Mouse (Mus musculus) brain, embryonic 14.5 days (tissue): ENCODE data around the gene Csf3. TPM values are rescaled to one million over a fixed set of nuclear protein-coding genes. Genes with fewer than 3 reads are reported as not detected.
A peak's percentile ranks its signal among the peaks of the same experiment; 100 is the strongest.

ENCODE experiments used
- DNase-seq: peaks from one replicate; pipeline ENCODE4 v3.0.0-alpha.2; 2011; ENCODE audit warnings: low read depth
- CTCF ChIP-seq: fragments of 200-500 bp; IDR thresholded peaks from 2 replicates; pipeline ENCODE4 v1.5.1; 2012; ENCODE audit warnings: inconsistent platforms, mild to moderate bottlenecking, moderate library complexity, borderline replicate concordance; ENCODE audit not compliant: insufficient read depth, insufficient read length; ENCODE audit errors: extremely low read depth
- POLR2A ChIP-seq: fragments of 200-500 bp; IDR thresholded peaks from 2 replicates; pipeline ENCODE4 v1.6.1; 2012; ENCODE audit warnings: mild to moderate bottlenecking, inconsistent platforms, borderline replicate concordance; ENCODE audit not compliant: poor library complexity, insufficient read depth, insufficient read length, severe bottlenecking; ENCODE audit errors: extremely low read depth
- polyA plus RNA-seq: library from polyadenylated mRNA; depleted of rRNA; stranded (reverse); fragments of >200 nt; gene quantifications from 2 replicates; pipeline ENCODE4 v1.2.3, GENCODE M21; 2012

Gene Csf3
- polyA plus RNA-seq, 1 experiment, result not detected

DNA sequence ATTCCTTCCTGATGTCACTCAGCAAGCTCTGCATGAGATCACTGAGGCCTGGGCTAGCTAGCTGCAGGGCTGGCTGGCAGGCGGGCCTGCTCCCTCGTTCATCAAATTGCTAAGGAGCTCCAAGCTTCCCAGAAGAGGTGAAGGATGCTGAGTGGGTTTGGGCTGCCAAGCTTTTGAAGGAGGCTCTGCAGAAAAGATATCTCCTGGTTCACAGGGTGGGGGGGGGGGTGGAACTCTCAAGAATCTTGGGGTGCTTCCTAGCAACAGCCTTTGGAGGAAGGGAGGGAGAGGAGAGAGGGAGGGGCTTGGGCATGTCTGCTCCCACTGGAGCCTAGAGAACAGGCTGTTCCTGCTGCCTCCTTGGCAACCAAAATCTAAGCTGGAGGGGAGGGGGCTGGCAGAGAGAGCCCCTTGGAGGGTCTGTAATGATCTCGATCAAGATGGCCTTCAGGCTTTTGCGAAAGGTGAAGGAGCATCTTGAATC lies 37.4 kb downstream of the Csf3 start:
- TF ChIP-seq POLR2A (no peak), CTCF (no peak)
- peak; percentile 89 for DNase-seq

DNA sequence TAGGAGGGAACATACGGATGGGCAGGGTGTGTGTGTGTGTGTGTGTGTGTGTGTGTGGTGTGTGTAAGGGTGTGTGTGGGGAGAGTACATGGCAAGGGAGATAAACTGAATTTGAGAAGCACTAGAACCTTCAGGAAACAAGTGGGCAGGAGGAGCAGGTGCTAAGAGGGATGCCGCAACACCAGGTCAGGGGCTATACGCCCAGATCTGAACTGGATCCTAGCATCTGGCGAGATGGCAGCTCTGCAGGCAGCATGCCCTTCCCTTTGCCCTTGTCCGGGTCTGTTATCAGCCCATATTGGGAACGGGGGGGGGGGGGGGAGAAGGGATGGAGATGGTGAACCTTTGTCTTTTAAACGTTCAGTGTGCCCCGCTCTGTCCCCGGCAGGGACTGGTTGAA lies 37.9 kb downstream of the Csf3 start:
- DNase-seq, result no peak
- TF ChIP-seq CTCF (no peak), POLR2A (no peak)

GRCm38 (mm10) chr11:98740026-98740392 lies 38.9 kb downstream of the Csf3 start:
- TF ChIP-seq CTCF (no peak), POLR2A (no peak)
- DNase-seq, result peak; percentile 86

DNA sequence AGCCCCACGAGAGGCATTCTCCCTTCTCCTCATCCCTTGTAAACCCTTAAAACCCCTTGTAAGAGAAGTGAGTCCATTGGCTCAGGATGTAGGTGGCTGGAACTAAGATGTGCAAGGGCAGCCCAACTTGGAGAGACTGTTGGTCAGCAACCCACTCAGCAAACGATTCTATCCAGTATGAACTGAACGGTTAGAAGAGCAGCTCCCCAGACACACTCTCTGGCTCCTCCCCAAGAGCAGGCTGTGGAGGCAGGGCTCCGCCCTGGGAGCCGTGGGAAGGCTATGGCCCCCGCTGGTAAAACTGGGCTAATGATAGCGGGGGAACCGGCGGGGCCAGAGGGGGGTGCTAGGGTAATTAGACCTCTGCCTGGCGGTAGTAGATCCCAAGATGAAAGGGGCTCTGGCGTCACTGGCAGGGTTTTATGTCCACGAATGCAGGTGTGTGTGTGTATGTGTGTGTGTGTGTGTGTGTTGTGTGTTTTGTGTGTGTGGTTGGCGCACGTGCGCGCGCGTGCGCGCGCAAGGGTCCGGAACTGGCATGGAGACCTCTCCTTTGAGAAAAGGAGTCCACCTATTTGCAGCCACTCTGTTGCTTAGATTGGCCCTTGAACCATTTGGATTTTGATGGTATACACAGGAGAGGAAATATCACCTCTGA lies 39.5 kb downstream of the Csf3 start, which contains the start of gene Thra:
Gene Thra (plus strand): TSS at position 246 of the 658 bp plus-strand sequence.
- peak; percentile 86 for DNase-seq
- peak; percentile 29; the same call in 1 of the 2 replicates for TF ChIP-seq POLR2A
- no peak for TF ChIP-seq CTCF

DNA sequence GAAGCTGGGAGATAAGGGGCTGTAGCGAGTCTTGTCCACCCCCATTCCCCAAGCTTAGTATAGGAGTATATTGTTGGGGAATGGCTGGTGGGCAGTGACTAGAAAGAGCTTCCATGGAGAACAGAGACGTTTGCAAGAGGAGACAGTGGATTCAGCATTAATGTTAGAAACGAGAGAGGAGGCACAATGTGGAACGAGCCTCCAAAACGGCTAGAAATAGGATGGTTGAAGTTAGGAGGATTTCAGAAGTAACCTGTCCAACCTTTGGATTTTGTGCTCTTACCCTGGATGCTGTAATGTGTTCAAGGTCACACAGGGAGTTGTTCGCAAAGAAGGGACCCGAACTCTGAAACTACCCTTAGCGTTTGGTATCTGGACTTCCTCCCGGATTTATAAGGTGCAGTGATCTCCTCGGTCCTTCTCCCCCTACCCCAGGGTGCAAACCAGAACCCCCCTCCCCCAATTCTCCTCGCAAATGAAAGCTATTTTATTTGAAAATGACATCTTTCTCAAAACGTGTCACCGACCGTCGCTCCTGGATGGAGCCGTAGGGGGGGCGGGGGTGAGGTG lies 40.1 kb downstream of the Csf3 start:
- no peak for DNase-seq
- TF ChIP-seq CTCF (no peak), POLR2A (no peak)

GRCm38 (mm10) chr11:98741622-98742396 lies 40.7 kb downstream of the Csf3 start:
- DNase-seq, result peak; percentile 93
- TF ChIP-seq CTCF (peak; percentile 35; the same call in 1 of the 2 replicates), POLR2A (peak; percentile 45; the same call in 1 of the 2 replicates)

- TF ChIP-seq POLR2A (no peak), CTCF (no peak)
- DNase-seq, result peak; percentile 85
Measured at GRCm38 (mm10) chr11:98742397-98743291, 41.6 kb downstream of the Csf3 start.

DNA sequence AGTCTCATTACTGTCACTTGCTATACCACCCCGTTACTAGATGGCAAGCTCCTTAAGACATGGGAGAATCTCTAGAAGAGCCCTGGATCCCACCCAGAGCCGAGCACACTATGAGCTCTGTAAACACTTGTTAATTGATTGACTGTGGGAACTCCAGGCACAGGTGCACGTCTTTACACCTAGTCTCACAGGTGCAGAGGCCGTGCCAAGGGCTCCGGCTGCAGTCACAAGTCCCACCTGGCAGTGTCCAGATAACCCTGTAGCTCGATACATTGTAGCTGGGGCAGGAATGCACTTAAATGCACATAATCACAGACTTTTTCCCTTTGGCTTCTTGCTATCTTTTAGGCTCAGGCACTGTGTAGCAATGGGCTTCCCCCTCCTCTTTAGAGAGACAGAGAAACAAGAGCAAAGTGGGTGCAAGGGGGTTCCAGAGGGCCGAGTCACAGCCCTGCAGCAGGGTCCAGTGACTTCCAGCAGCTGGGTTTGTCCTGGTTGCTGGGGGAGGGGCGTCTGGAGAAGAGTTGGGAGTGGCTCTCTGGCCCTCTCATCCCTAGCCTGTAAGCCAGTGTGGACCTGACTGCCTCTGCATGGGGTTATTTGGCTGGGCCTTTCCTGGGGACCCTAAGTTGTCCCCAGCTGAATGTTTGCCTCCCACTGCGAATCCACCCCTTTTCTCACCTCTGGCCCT lies 42.7 kb downstream of the Csf3 start:
- peak; percentile 86 for DNase-seq
- no peak for TF ChIP-seq CTCF
- TF ChIP-seq POLR2A, result no peak

DNA sequence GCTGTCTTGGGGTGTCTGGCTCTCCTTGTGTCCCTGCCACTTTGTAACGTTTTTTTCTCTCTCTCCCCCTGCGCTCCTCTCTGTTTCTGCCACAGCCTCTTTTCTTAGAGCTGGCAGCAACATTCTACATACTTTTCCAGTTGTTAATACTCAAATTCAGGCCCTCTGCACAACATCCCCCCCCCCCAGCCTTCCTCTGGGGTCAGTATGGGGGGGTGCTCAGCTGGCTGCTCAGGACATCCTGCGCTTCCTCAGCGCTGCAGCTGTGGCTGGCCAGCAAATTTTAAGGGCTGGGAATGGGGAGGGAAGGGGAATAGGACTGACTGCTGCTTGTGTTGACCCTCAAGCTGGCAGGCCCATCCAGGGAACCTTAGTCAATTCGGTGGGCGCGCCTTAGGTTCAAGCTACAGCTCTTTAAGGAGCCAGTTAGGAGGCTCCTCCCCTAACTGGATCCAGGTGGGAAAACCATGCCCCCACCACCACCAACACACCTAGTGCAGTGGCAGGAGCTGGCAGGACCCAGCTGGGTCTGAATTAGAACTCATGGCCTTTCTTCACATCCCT lies 43.5 kb downstream of the Csf3 start:
- TF ChIP-seq POLR2A (no peak), CTCF (no peak)
- no peak for DNase-seq
